Mouse (Mus musculus): Measurements from ENCODE around the gene Hmg20b.

- no peak for TF ChIP-seq CTCF (IDR thresholded peaks at IDR 0.05; ENCODE audit: insufficient read depth, low read length)
- TF ChIP-seq POLR2A (IDR thresholded peaks at IDR 0.05; ENCODE audit: borderline replicate concordance, extremely low read depth, low read depth, low read length) = no peak
Observed at GRCm38 (mm10) chr10:81367207-81367495, 16.9 kb upstream of the Hmg20b start.

Data from lung, adult 2 months (tissue).